Mouse (Mus musculus): ENCODE data around the gene Hs6st1.

Hs6st1 gene

GRCm38 (mm10) chr1:36082184-36082583 is 14.0 kb downstream of the Hs6st1 start:
- DNase-seq (ENCODE audit: extremely low read depth, insufficient read length, low spot score): no peak

GRCm38 (mm10) chr1:36083554-36083953 is 15.4 kb downstream of the Hs6st1 start:
- DNase-seq (ENCODE audit: extremely low read depth, insufficient read length, low spot score): no peak

- DNase-seq (ENCODE audit: extremely low read depth, insufficient read length, low spot score): no peak
Observed at GRCm38 (mm10) chr1:36085069-36085468, 16.9 kb downstream of the Hs6st1 start.

- DNase-seq (ENCODE audit: extremely low read depth, insufficient read length, low spot score): no peak
Observed at GRCm38 (mm10) chr1:36088367-36088766, 20.2 kb downstream of the Hs6st1 start.

GRCm38 (mm10) chr1:36089481-36089880 is 21.3 kb downstream of the Hs6st1 start:
- no peak for DNase-seq (ENCODE audit: extremely low read depth, insufficient read length, low spot score)

- DNase-seq (ENCODE audit: extremely low read depth, insufficient read length, low spot score): no peak
Observed at GRCm38 (mm10) chr1:36090011-36090721, 22.0 kb downstream of the Hs6st1 start.

GRCm38 (mm10) chr1:36090722-36091110 is 22.5 kb downstream of the Hs6st1 start:
- no peak for DNase-seq (ENCODE audit: extremely low read depth, insufficient read length, low spot score)

GRCm38 (mm10) chr1:36091246-36091645 is 23.0 kb downstream of the Hs6st1 start:
- no peak for DNase-seq (ENCODE audit: extremely low read depth, insufficient read length, low spot score)

- DNase-seq (ENCODE audit: extremely low read depth, insufficient read length, low spot score): no peak
Observed at GRCm38 (mm10) chr1:36093741-36094140, 25.5 kb downstream of the Hs6st1 start.

- no peak for DNase-seq (ENCODE audit: extremely low read depth, insufficient read length, low spot score)
Observed at GRCm38 (mm10) chr1:36095423-36096272, 27.4 kb downstream of the Hs6st1 start.

GRCm38 (mm10) chr1:36098432-36098831 is 30.2 kb downstream of the Hs6st1 start:
- no peak for DNase-seq (ENCODE audit: extremely low read depth, insufficient read length, low spot score)

- no peak for DNase-seq (ENCODE audit: extremely low read depth, insufficient read length, low spot score)
Observed at GRCm38 (mm10) chr1:36100371-36100770, 32.2 kb downstream of the Hs6st1 start.

GRCm38 (mm10) chr1:36105917-36106706 is 37.9 kb downstream of the Hs6st1 start:
- DNase-seq (ENCODE audit: extremely low read depth, insufficient read length, low spot score): no peak

GRCm38 (mm10) chr1:36109987-36110386 is 41.8 kb downstream of the Hs6st1 start:
- DNase-seq (ENCODE audit: extremely low read depth, insufficient read length, low spot score): no peak

GRCm38 (mm10) chr1:36112665-36113064 is 44.5 kb downstream of the Hs6st1 start:
- no peak for DNase-seq (ENCODE audit: extremely low read depth, insufficient read length, low spot score)

GRCm38 (mm10) chr1:36113670-36114069 is 45.5 kb downstream of the Hs6st1 start:
- DNase-seq (ENCODE audit: extremely low read depth, insufficient read length, low spot score): no peak

GRCm38 (mm10) chr1:36114844-36115243 is 46.6 kb downstream of the Hs6st1 start:
- DNase-seq (ENCODE audit: extremely low read depth, insufficient read length, low spot score): no peak

- no peak for DNase-seq (ENCODE audit: extremely low read depth, insufficient read length, low spot score)
Observed at GRCm38 (mm10) chr1:36116488-36116887, 48.3 kb downstream of the Hs6st1 start.

- no peak for DNase-seq (ENCODE audit: extremely low read depth, insufficient read length, low spot score)
Observed at GRCm38 (mm10) chr1:36118061-36118685, 50.0 kb downstream of the Hs6st1 start.

- no peak for DNase-seq (ENCODE audit: extremely low read depth, insufficient read length, low spot score)
Observed at GRCm38 (mm10) chr1:36118958-36119357, 50.8 kb downstream of the Hs6st1 start.

GRCm38 (mm10) chr1:36119426-36119825 is 51.2 kb downstream of the Hs6st1 start:
- DNase-seq (ENCODE audit: extremely low read depth, insufficient read length, low spot score): no peak
